In genomic region chr1:78859573-78859972, GRCm38 (mm10) we compare ENCODE assay signal across 26 mouse cellular contexts. TPM values are rescaled to one million over a fixed set of nuclear protein-coding genes. Genes with fewer than 3 reads are reported as not detected.
DNase-seq lines count a peak whose midpoint lies in the region; ATAC-seq and TF ChIP-seq lines count a peak whose summit lies in the region.
"Had no signal": no experiment of that assay in that cellular context is flagged by ENCODE, and none has a peak within 500 bp of the region (broad histone marks: within the 10 kb centered on the region; RNA-seq: fewer than 3 reads in every experiment).

No protein-coding gene starts in this region.

- TF ChIP-seq CTCF in gastrocnemius, adult 2 months (IDR thresholded peaks at IDR 0.05) = no peak
- TF ChIP-seq CTCF in kidney, adult 2 months (conservative IDR thresholded peaks at IDR 0.05; ENCODE audit: insufficient read depth, insufficient read length, low read depth, low read length) = no peak
- no peak for TF ChIP-seq CTCF in lung, postnatal 0 days (IDR thresholded peaks at IDR 0.05)

- H3K4me2 ChIP-seq in heart, embryonic 14.5 days (ENCODE audit: low read length) = no peak overlapping the region; the same call in 1 of the 2 replicates
- no peak overlapping the region for H3K4me2 ChIP-seq in lung, postnatal 0 days (replicated peaks; ENCODE audit: low read depth, low read length)
- H3K4me2 ChIP-seq: hindbrain, embryonic 15.5 days; liver, embryonic 12.5 days; neural tube, embryonic 12.5 days had no signal

- H3K27me3 ChIP-seq in heart, embryonic 14.5 days (ENCODE audit: control insufficient read depth, insufficient read depth, low read length) = no peaks in the 10 kb centered on the region
- no peaks in the 10 kb centered on the region for H3K27me3 ChIP-seq in kidney, adult 2 months (replicated peaks; ENCODE audit: control insufficient read depth, insufficient read depth, low read length)
- H3K27me3 ChIP-seq in lung, postnatal 0 days (replicated peaks; ENCODE audit: insufficient read depth, low read length) = no peaks in the 10 kb centered on the region
- H3K27me3 ChIP-seq: CH12.LX; hindbrain, embryonic 15.5 days; liver, embryonic 12.5 days; neural tube, embryonic 12.5 days had no signal

- 72% methylated on average over 4 of the region's 4 CpGs for WGBS in heart, embryonic 14.5 days
- 54% methylated on average over 4 of the region's 4 CpGs for WGBS in kidney, adult 2 months
- WGBS in lung, postnatal 0 days = 59% methylated on average over 4 of the region's 4 CpGs

- no peak for DNase-seq in gastrocnemius, adult 2 months
- DNase-seq in gastrocnemius, adult 8-10 months (ENCODE audit: low spot score in 2 of 2) = no peak
- DNase-seq in heart, adult 8-10 months (ENCODE audit: low spot score) = no peak
- no peak for DNase-seq in kidney, adult 2 months
- no peak for DNase-seq in kidney, postnatal 25 days
- no peak for DNase-seq in lung, postnatal 0 days (ENCODE audit: low spot score)
- DNase-seq in lung, postnatal 4 days = no peak
- DNase-seq: cerebellum, adult 8-10 months; cerebellum, postnatal 36 days; gastrocnemius, postnatal 36 days; layer of hippocampus, postnatal 36 days; liver, postnatal 0 days; right cerebral cortex, postnatal 4 days; thymus, adult 18-20 months; thymus, postnatal 25 days had no signal

- peak overlapping the region; percentile 6; the same call in 1 of the 2 replicates for H3K27ac ChIP-seq in gastrocnemius, adult 2 months
- peak overlapping the region; percentile 61 to 64 for H3K27ac ChIP-seq in heart, embryonic 14.5 days (replicated peaks in 1 of 2; ENCODE audit: control insufficient read depth in 1 of 2, insufficient read depth in 1 of 2, low read depth in 2 of 2, low read length in 2 of 2)
- peak overlapping the region; percentile 61 for H3K27ac ChIP-seq in kidney, adult 2 months (ENCODE audit: insufficient read depth, low read depth, low read length)
- peak overlapping the region; percentile 9; the same call in 1 of the 2 replicates for H3K27ac ChIP-seq in lung, postnatal 0 days (ENCODE audit: low read length)
- H3K27ac ChIP-seq: hindbrain, embryonic 15.5 days; liver, embryonic 12.5 days; neural tube, embryonic 12.5 days; stomach, postnatal 0 days had no signal

- no peak overlapping the region for H3K4me3 ChIP-seq in gastrocnemius, adult 2 months
- H3K4me3 ChIP-seq in heart, embryonic 14.5 days (ENCODE audit: control insufficient read depth in 1 of 2, insufficient read depth in 1 of 2, low read depth in 1 of 2, low read length in 2 of 2) = no peak overlapping the region
- no peak overlapping the region for H3K4me3 ChIP-seq in kidney, adult 2 months (ENCODE audit: insufficient read depth, low read depth, low read length)
- no peak overlapping the region for H3K4me3 ChIP-seq in lung, postnatal 0 days (ENCODE audit: low read depth, low read length)
- H3K4me3 ChIP-seq: hindbrain, embryonic 15.5 days; liver, embryonic 12.5 days; neural tube, embryonic 12.5 days had no signal

- intact Hi-C loops in gastrocnemius, adult 2 months (cut with DNase I) = no loop called here

- TF ChIP-seq EP300 in lung, postnatal 0 days (IDR thresholded peaks at IDR 0.05) = no peak

- peaks cover 12 to 16% of the 10 kb centered on the region in 2 experiments for H3K4me1 ChIP-seq in heart, embryonic 14.5 days (ENCODE audit: control insufficient read depth in 2 of 2, insufficient read depth in 2 of 2, low read length in 2 of 2)
- H3K4me1 ChIP-seq in kidney, adult 2 months (ENCODE audit: control insufficient read depth, insufficient read depth, low read length) = peaks cover 15% of the 10 kb centered on the region
- peaks cover 2% of the 10 kb centered on the region; the same call in 1 of the 2 replicates for H3K4me1 ChIP-seq in lung, postnatal 0 days (ENCODE audit: insufficient read depth, low read depth, low read length)
- H3K4me1 ChIP-seq: hindbrain, embryonic 15.5 days; liver, embryonic 12.5 days; neural tube, embryonic 12.5 days had no signal

- H3K9ac ChIP-seq in heart, embryonic 14.5 days (ENCODE audit: low read length) = no peak overlapping the region
- no peak overlapping the region for H3K9ac ChIP-seq in lung, postnatal 0 days (replicated peaks; ENCODE audit: low read depth)
- H3K9ac ChIP-seq: hindbrain, embryonic 15.5 days; liver, embryonic 12.5 days; liver, postnatal 0 days; neural tube, embryonic 12.5 days had no signal

- TF ChIP-seq POLR2A in kidney, adult 2 months (IDR thresholded peaks at IDR 0.05; ENCODE audit: low read depth, low read length) = no peak

- no peak for ATAC-seq in heart, embryonic 14.5 days (ENCODE audit: insufficient number of reproducible peaks, insufficient read depth, low FRiP score, low read depth)
- ATAC-seq in lung, postnatal 0 days = no peak; the same call in 1 of the 2 replicates
- ATAC-seq: activated CD4-positive, CD25-positive, alpha-beta regulatory T cell, adult 4 months; forebrain, embryonic 14.5 days; inflammation-experienced regulatory T-cells, adult 6 months; liver, embryonic 12.5 days; liver, postnatal 0 days; midbrain, embryonic 16.5 days had no signal

- H3K36me3 ChIP-seq in heart, embryonic 14.5 days (ENCODE audit: control insufficient read depth, insufficient read depth, low read length) = no peaks in the 10 kb centered on the region
- no peaks in the 10 kb centered on the region for H3K36me3 ChIP-seq in kidney, adult 2 months (ENCODE audit: control insufficient read depth, insufficient read depth, low read length)
- H3K36me3 ChIP-seq in lung, postnatal 0 days (ENCODE audit: insufficient read depth, low read length) = no peaks in the 10 kb centered on the region
- H3K36me3 ChIP-seq: hindbrain, embryonic 15.5 days; liver, embryonic 12.5 days; neural tube, embryonic 12.5 days had no signal

- H3K9me3 ChIP-seq in heart, embryonic 14.5 days (ENCODE audit: control insufficient read depth, low read length) = no peaks in the 10 kb centered on the region
- no peaks in the 10 kb centered on the region for H3K9me3 ChIP-seq in lung, postnatal 0 days (ENCODE audit: low read length)
- H3K9me3 ChIP-seq: hindbrain, embryonic 15.5 days; liver, embryonic 12.5 days; neural tube, embryonic 12.5 days had no signal

RNA-seq across cellular contexts. Expression of gene Kcne4, which starts 43.0 kb away (rescaled TPM):
- total RNA-seq in gastrocnemius, adult 2 months (2021) = 1 to 10 TPM in 1 of 2 experiments, under 1 TPM in 1; 0.61 to 1.3 TPM
- total RNA-seq in gastrocnemius, adult 8-10 months (2022) = under 1 TPM; 0.46 to 0.91 (median 0.71) TPM
- 3.3 and 4.2 TPM in 2 replicates for polyA plus RNA-seq in heart, embryonic 14.5 days (2014; fragmentation: Nextera tagmentation; extraction: Ambion mirVana)
- total RNA-seq in heart, adult 8-10 months (2022) = 1 to 10 TPM; 1.1 to 1.9 (median 1.9) TPM
- polyA plus RNA-seq in kidney, adult 2 months (2012; rRNA removed) = 2.2 and 2.4 TPM in 2 replicates
- polyA plus RNA-seq in lung, postnatal 0 days (2015; fragmentation: Nextera tagmentation; extraction: Ambion mirVana) = 10.1 and 12.6 TPM in 2 replicates
- total RNA-seq: CH12.LX, ES-E14 had no signal
- polyA plus RNA-seq: activated CD4-positive, CD25-positive, alpha-beta regulatory T cell, adult 4 months; inflammation-experienced regulatory T-cells, adult 6 months had no signal

Comparison
In these comparisons a context has a peak if more than half of its experiments do, and no peak if none do; other contexts are left out.
1. H3K27ac ChIP-seq: peak in every context shown above with its lines; median percentile 62 in heart, embryonic 14.5 days; 61 in kidney, adult 2 months; 9 in lung, postnatal 0 days; 6 in gastrocnemius, adult 2 months.